Mouse (Mus musculus): ENCODE results near the gene Grhl1. TPM values are rescaled to one million over a fixed set of nuclear protein-coding genes. Genes with fewer than 3 reads are reported as not detected.

Grhl1 gene
- polyA plus RNA-seq, 1 experiment from 2014 or later = 0.37 TPM

GRCm38 (mm10) chr12:24644125-24644571, 72.1 kb downstream of the Grhl1 start:
- Histone ChIP-seq H3K4me2 (replicated peaks; ENCODE audit: low read depth) (no peak overlapping the region), H3K9ac (ENCODE audit: low read depth, low read length) (no peak overlapping the region), H3K36me3 (ENCODE audit: control insufficient read depth, insufficient read depth) (no peaks in the 10 kb centered on the region), H3K4me3 (ENCODE audit: low read depth, low read length) (no peak overlapping the region), H3K27me3 (replicated peaks; ENCODE audit: control insufficient read depth, insufficient read depth, low read length) (no peaks in the 10 kb centered on the region), H3K4me1 (replicated peaks; ENCODE audit: control insufficient read depth, insufficient read depth, low read length) (no peaks in the 10 kb centered on the region), H3K27ac (ENCODE audit: low read depth, low read length) (no peak overlapping the region), H3K9me3 (ENCODE audit: control insufficient read depth) (no peaks in the 10 kb centered on the region)
- WGBS = 33% methylated on average over 1 of the region's 1 CpGs
- TF ChIP-seq CTCF (IDR thresholded peaks at IDR 0.05; ENCODE audit: low read depth) = no peak
- ATAC-seq = no peak

GRCm38 (mm10) chr12:24645901-24646300, 73.8 kb downstream of the Grhl1 start:
- TF ChIP-seq CTCF (IDR thresholded peaks at IDR 0.05; ENCODE audit: low read depth) = no peak
- no peak overlapping the region for H3K27ac ChIP-seq (ENCODE audit: low read depth, low read length)
- no peak overlapping the region for H3K4me3 ChIP-seq (ENCODE audit: low read depth, low read length)
- peaks cover 7% of the 10 kb centered on the region; the same call in 1 of the 2 replicates for H3K4me1 ChIP-seq (replicated peaks; ENCODE audit: control insufficient read depth, insufficient read depth, low read length)
- ATAC-seq = no peak
- H3K9ac ChIP-seq (ENCODE audit: low read depth, low read length) = no peak overlapping the region
- no peaks in the 10 kb centered on the region for H3K27me3 ChIP-seq (replicated peaks; ENCODE audit: control insufficient read depth, insufficient read depth, low read length)
- H3K9me3 ChIP-seq (ENCODE audit: control insufficient read depth) = no peaks in the 10 kb centered on the region
- no peak overlapping the region for H3K4me2 ChIP-seq (replicated peaks; ENCODE audit: low read depth)
- 82% methylated on average over 6 of the region's 6 CpGs for WGBS
- no peaks in the 10 kb centered on the region for H3K36me3 ChIP-seq (ENCODE audit: control insufficient read depth, insufficient read depth)

GRCm38 (mm10) chr12:24648094-24648493, 76.0 kb downstream of the Grhl1 start:
- H3K4me2 ChIP-seq (replicated peaks; ENCODE audit: low read depth) = no peak overlapping the region
- H3K9ac ChIP-seq (ENCODE audit: low read depth, low read length) = no peak overlapping the region
- no peak overlapping the region for H3K4me3 ChIP-seq (ENCODE audit: low read depth, low read length)
- H3K4me1 ChIP-seq (replicated peaks; ENCODE audit: control insufficient read depth, insufficient read depth, low read length) = peaks cover 7% of the 10 kb centered on the region; the same call in 1 of the 2 replicates
- no peaks in the 10 kb centered on the region for H3K27me3 ChIP-seq (replicated peaks; ENCODE audit: control insufficient read depth, insufficient read depth, low read length)
- TF ChIP-seq CTCF (IDR thresholded peaks at IDR 0.05; ENCODE audit: low read depth) = no peak
- H3K9me3 ChIP-seq (ENCODE audit: control insufficient read depth) = no peaks in the 10 kb centered on the region
- 78% methylated on average over 1 of the region's 1 CpGs for WGBS
- no peaks in the 10 kb centered on the region for H3K36me3 ChIP-seq (ENCODE audit: control insufficient read depth, insufficient read depth)
- no peak for ATAC-seq
- H3K27ac ChIP-seq (ENCODE audit: low read depth, low read length) = no peak overlapping the region

- Histone ChIP-seq H3K4me2 (replicated peaks; ENCODE audit: low read depth) (peak overlapping the region; percentile 70), H3K9me3 (ENCODE audit: control insufficient read depth) (no peaks in the 10 kb centered on the region), H3K4me1 (replicated peaks; ENCODE audit: control insufficient read depth, insufficient read depth, low read length) (peaks cover 7% of the 10 kb centered on the region; the same call in 1 of the 2 replicates), H3K4me3 (ENCODE audit: low read depth, low read length) (peak overlapping the region; percentile 98), H3K27ac (ENCODE audit: low read depth, low read length) (peak overlapping the region; percentile 86), H3K36me3 (ENCODE audit: control insufficient read depth, insufficient read depth) (peaks cover 23% of the 10 kb centered on the region), H3K27me3 (replicated peaks; ENCODE audit: control insufficient read depth, insufficient read depth, low read length) (no peaks in the 10 kb centered on the region), H3K9ac (ENCODE audit: low read depth, low read length) (peak overlapping the region; percentile 55)
- 0 out of 2 replicates have a peak, but pooled peaks have one; percentile 0 for ATAC-seq
- peak; percentile 27; the same call in 1 of the 2 replicates for TF ChIP-seq CTCF (IDR thresholded peaks at IDR 0.05; ENCODE audit: low read depth)
- WGBS = 7% methylated on average over 22 of the region's 22 CpGs
These were observed 78.5 kb downstream of the Grhl1 start for GRCm38 (mm10) chr12:24650415-24651062.

- H3K27ac ChIP-seq (ENCODE audit: low read depth, low read length) = peak within 1 kb of the TSS; percentile 99
- H3K9me3 ChIP-seq (ENCODE audit: control insufficient read depth) = no peaks in the 10 kb centered on the region
- H3K9ac ChIP-seq (ENCODE audit: low read depth, low read length) = peak within 1 kb of the TSS; percentile 98
- H3K4me3 ChIP-seq (ENCODE audit: low read depth, low read length) = peak within 1 kb of the TSS; percentile 98
- WGBS = under 1% methylated on average over 64 of the region's 68 CpGs
- ATAC-seq = peak; percentile 93
- TF ChIP-seq CTCF (IDR thresholded peaks at IDR 0.05; ENCODE audit: low read depth) = peak; percentile 15; the same call in 1 of the 2 replicates
- peaks cover 28% of the 10 kb centered on the region for H3K36me3 ChIP-seq (ENCODE audit: control insufficient read depth, insufficient read depth)
- no peaks in the 10 kb centered on the region for H3K27me3 ChIP-seq (replicated peaks; ENCODE audit: control insufficient read depth, insufficient read depth, low read length)
- H3K4me2 ChIP-seq (replicated peaks; ENCODE audit: low read depth) = peak within 1 kb of the TSS; percentile 70
- H3K4me1 ChIP-seq (replicated peaks; ENCODE audit: control insufficient read depth, insufficient read depth, low read length) = peaks cover 7% of the 10 kb centered on the region; the same call in 1 of the 2 replicates
These were observed 79.0 kb downstream of the Grhl1 start, which contains the start of gene Klf11 for GRCm38 (mm10) chr12:24651063-24651557. Gene Klf11 (plus strand): TSS chr12:24651274.

- no peaks in the 10 kb centered on the region for H3K27me3 ChIP-seq (replicated peaks; ENCODE audit: control insufficient read depth, insufficient read depth, low read length)
- TF ChIP-seq CTCF (IDR thresholded peaks at IDR 0.05; ENCODE audit: low read depth) = no peak
- peak overlapping the region; percentile 98 for H3K9ac ChIP-seq (ENCODE audit: low read depth, low read length)
- peak overlapping the region; percentile 99 for H3K27ac ChIP-seq (ENCODE audit: low read depth, low read length)
- H3K36me3 ChIP-seq (ENCODE audit: control insufficient read depth, insufficient read depth) = peaks cover 35% of the 10 kb centered on the region
- no peaks in the 10 kb centered on the region for H3K9me3 ChIP-seq (ENCODE audit: control insufficient read depth)
- 1% methylated on average over 36 of the region's 36 CpGs for WGBS
- H3K4me1 ChIP-seq (replicated peaks; ENCODE audit: control insufficient read depth, insufficient read depth, low read length) = peaks cover 7% of the 10 kb centered on the region; the same call in 1 of the 2 replicates
- ATAC-seq = peak; percentile 83
- H3K4me2 ChIP-seq (replicated peaks; ENCODE audit: low read depth) = peak overlapping the region; percentile 70
- H3K4me3 ChIP-seq (ENCODE audit: low read depth, low read length) = peak overlapping the region; percentile 98
These were observed 79.7 kb downstream of the Grhl1 start for GRCm38 (mm10) chr12:24651642-24652342.
